Mouse (Mus musculus): Measurements from ENCODE around the gene Fgfr2. TPM values are rescaled to one million over a fixed set of nuclear protein-coding genes. Genes with fewer than 3 reads are reported as not detected.

Fgfr2 gene
- polyA plus RNA-seq, 1 experiment from 2014 or later: 133 TPM

GRCm38 (mm10) chr7:132098441-132098840 lies 1024.7 kb downstream of the Fgfr2 start:
- no peaks in the 10 kb centered on the region for H3K36me3 ChIP-seq (ENCODE audit: control insufficient read depth, insufficient read depth, low read length)
- H3K4me2 ChIP-seq (replicated peaks; ENCODE audit: low read depth, low read length): no peak overlapping the region
- no peak overlapping the region for H3K4me3 ChIP-seq (ENCODE audit: low read length)
- no peaks in the 10 kb centered on the region for H3K27me3 ChIP-seq (ENCODE audit: control insufficient read depth, insufficient read depth, low read length)
- WGBS: 28% methylated on average over 4 of the region's 4 CpGs
- H3K9ac ChIP-seq (ENCODE audit: low read depth, low read length): no peak overlapping the region
- no peak overlapping the region for H3K27ac ChIP-seq (ENCODE audit: low read depth, low read length)
- peak; percentile 73; the same call in 1 of the 2 replicates for ATAC-seq (ENCODE audit: low FRiP score, low TSS enrichment)
- peaks cover 6% of the 10 kb centered on the region; the same call in 1 of the 2 replicates for H3K9me3 ChIP-seq (ENCODE audit: control insufficient read depth, low read length)
- H3K4me1 ChIP-seq (ENCODE audit: control insufficient read depth, insufficient read depth, low read length): 0 out of 2 replicates have a peak, but pooled peaks cover 5% of the 10 kb centered on the region

- Histone ChIP-seq H3K27ac (ENCODE audit: low read depth, low read length) (no peak overlapping the region), H3K36me3 (ENCODE audit: control insufficient read depth, insufficient read depth, low read length) (no peaks in the 10 kb centered on the region), H3K9ac (ENCODE audit: low read depth, low read length) (no peak overlapping the region), H3K9me3 (ENCODE audit: control insufficient read depth, low read length) (peaks cover 6% of the 10 kb centered on the region; the same call in 1 of the 2 replicates), H3K4me1 (ENCODE audit: control insufficient read depth, insufficient read depth, low read length) (0 out of 2 replicates have a peak, but pooled peaks cover 5% of the 10 kb centered on the region), H3K27me3 (ENCODE audit: control insufficient read depth, insufficient read depth, low read length) (no peaks in the 10 kb centered on the region), H3K4me2 (replicated peaks; ENCODE audit: low read depth, low read length) (no peak overlapping the region), H3K4me3 (ENCODE audit: low read length) (no peak overlapping the region)
- 21% methylated on average over 7 of the region's 7 CpGs for WGBS
- no peak for ATAC-seq (ENCODE audit: low FRiP score, low TSS enrichment)
These were observed 1028.5 kb downstream of the Fgfr2 start for GRCm38 (mm10) chr7:132094666-132095065.

- H3K4me3 ChIP-seq (ENCODE audit: low read length): no peak overlapping the region
- H3K27ac ChIP-seq (ENCODE audit: low read depth, low read length): no peak overlapping the region
- WGBS: 89% methylated on average over 7 of the region's 7 CpGs
- ATAC-seq (ENCODE audit: low FRiP score, low TSS enrichment): no peak
- peaks cover 2% of the 10 kb centered on the region; the same call in 1 of the 2 replicates for H3K9me3 ChIP-seq (ENCODE audit: control insufficient read depth, low read length)
- no peak overlapping the region for H3K9ac ChIP-seq (ENCODE audit: low read depth, low read length)
- no peaks in the 10 kb centered on the region for H3K4me1 ChIP-seq (ENCODE audit: control insufficient read depth, insufficient read depth, low read length)
- no peaks in the 10 kb centered on the region for H3K36me3 ChIP-seq (ENCODE audit: control insufficient read depth, insufficient read depth, low read length)
- no peaks in the 10 kb centered on the region for H3K27me3 ChIP-seq (ENCODE audit: control insufficient read depth, insufficient read depth, low read length)
- no peak overlapping the region for H3K4me2 ChIP-seq (replicated peaks; ENCODE audit: low read depth, low read length)
These were observed 1031.6 kb downstream of the Fgfr2 start for GRCm38 (mm10) chr7:132091551-132091950.

- Histone ChIP-seq H3K9me3 (ENCODE audit: control insufficient read depth, low read length) (no peaks in the 10 kb centered on the region), H3K36me3 (ENCODE audit: control insufficient read depth, insufficient read depth, low read length) (no peaks in the 10 kb centered on the region), H3K4me2 (replicated peaks; ENCODE audit: low read depth, low read length) (no peak overlapping the region), H3K4me3 (ENCODE audit: low read length) (no peak overlapping the region), H3K27ac (ENCODE audit: low read depth, low read length) (no peak overlapping the region), H3K9ac (ENCODE audit: low read depth, low read length) (no peak overlapping the region), H3K27me3 (ENCODE audit: control insufficient read depth, insufficient read depth, low read length) (no peaks in the 10 kb centered on the region), H3K4me1 (ENCODE audit: control insufficient read depth, insufficient read depth, low read length) (no peaks in the 10 kb centered on the region)
- WGBS: 67% methylated on average over 6 of the region's 6 CpGs
- ATAC-seq (ENCODE audit: low FRiP score, low TSS enrichment): no peak
These were observed 1034.5 kb downstream of the Fgfr2 start for GRCm38 (mm10) chr7:132088606-132089005.

- Histone ChIP-seq H3K4me2 (replicated peaks; ENCODE audit: low read depth, low read length) (no peak overlapping the region), H3K4me3 (ENCODE audit: low read length) (no peak overlapping the region), H3K27me3 (ENCODE audit: control insufficient read depth, insufficient read depth, low read length) (no peaks in the 10 kb centered on the region), H3K9me3 (ENCODE audit: control insufficient read depth, low read length) (no peaks in the 10 kb centered on the region), H3K27ac (ENCODE audit: low read depth, low read length) (no peak overlapping the region), H3K9ac (ENCODE audit: low read depth, low read length) (no peak overlapping the region), H3K4me1 (ENCODE audit: control insufficient read depth, insufficient read depth, low read length) (no peaks in the 10 kb centered on the region), H3K36me3 (ENCODE audit: control insufficient read depth, insufficient read depth, low read length) (no peaks in the 10 kb centered on the region)
- 88% methylated on average over 4 of the region's 4 CpGs for WGBS
- ATAC-seq (ENCODE audit: low FRiP score, low TSS enrichment): no peak
These were observed 1035.0 kb downstream of the Fgfr2 start for GRCm38 (mm10) chr7:132088181-132088580.

GRCm38 (mm10) chr7:132075825-132076224 lies 1047.3 kb downstream of the Fgfr2 start:
- no peaks in the 10 kb centered on the region for H3K9me3 ChIP-seq (ENCODE audit: control insufficient read depth, low read length)
- no peak for ATAC-seq (ENCODE audit: low FRiP score, low TSS enrichment)
- 47% methylated on average over 1 of the region's 1 CpGs for WGBS

GRCm38 (mm10) chr7:132074503-132074902 lies 1048.6 kb downstream of the Fgfr2 start:
- Histone ChIP-seq H3K4me3 (ENCODE audit: low read length) (no peak overlapping the region), H3K4me2 (replicated peaks; ENCODE audit: low read depth, low read length) (no peak overlapping the region), H3K4me1 (ENCODE audit: control insufficient read depth, insufficient read depth, low read length) (no peaks in the 10 kb centered on the region), H3K27me3 (ENCODE audit: control insufficient read depth, insufficient read depth, low read length) (no peaks in the 10 kb centered on the region), H3K27ac (ENCODE audit: low read depth, low read length) (no peak overlapping the region), H3K9me3 (ENCODE audit: control insufficient read depth, low read length) (no peaks in the 10 kb centered on the region), H3K36me3 (ENCODE audit: control insufficient read depth, insufficient read depth, low read length) (no peaks in the 10 kb centered on the region), H3K9ac (ENCODE audit: low read depth, low read length) (no peak overlapping the region)
- 46% methylated on average over 3 of the region's 3 CpGs for WGBS
- no peak for ATAC-seq (ENCODE audit: low FRiP score, low TSS enrichment)

More at GRCm38 (mm10) chr7:132075825-132076224, 1047.3 kb downstream of the Fgfr2 start:
- Histone ChIP-seq H3K9ac (ENCODE audit: low read depth, low read length) (no peak overlapping the region), H3K27ac (ENCODE audit: low read depth, low read length) (no peak overlapping the region), H3K36me3 (ENCODE audit: control insufficient read depth, insufficient read depth, low read length) (no peaks in the 10 kb centered on the region), H3K27me3 (ENCODE audit: control insufficient read depth, insufficient read depth, low read length) (no peaks in the 10 kb centered on the region), H3K4me2 (replicated peaks; ENCODE audit: low read depth, low read length) (no peak overlapping the region), H3K4me1 (ENCODE audit: control insufficient read depth, insufficient read depth, low read length) (no peaks in the 10 kb centered on the region), H3K4me3 (ENCODE audit: low read length) (no peak overlapping the region)

GRCm38 (mm10) chr7:132070877-132071625 lies 1052.1 kb downstream of the Fgfr2 start:
- H3K36me3 ChIP-seq (ENCODE audit: control insufficient read depth, insufficient read depth, low read length): no peaks in the 10 kb centered on the region

GRCm38 (mm10) chr7:132067951-132068350 lies 1055.2 kb downstream of the Fgfr2 start:
- Histone ChIP-seq H3K4me2 (replicated peaks; ENCODE audit: low read depth, low read length) (no peak overlapping the region), H3K27me3 (ENCODE audit: control insufficient read depth, insufficient read depth, low read length) (no peaks in the 10 kb centered on the region), H3K27ac (ENCODE audit: low read depth, low read length) (no peak overlapping the region), H3K36me3 (ENCODE audit: control insufficient read depth, insufficient read depth, low read length) (no peaks in the 10 kb centered on the region), H3K4me3 (ENCODE audit: low read length) (no peak overlapping the region), H3K9me3 (ENCODE audit: control insufficient read depth, low read length) (no peaks in the 10 kb centered on the region), H3K9ac (ENCODE audit: low read depth, low read length) (no peak overlapping the region), H3K4me1 (ENCODE audit: control insufficient read depth, insufficient read depth, low read length) (no peaks in the 10 kb centered on the region)
- ATAC-seq (ENCODE audit: low FRiP score, low TSS enrichment): no peak
- 73% methylated on average over 5 of the region's 5 CpGs for WGBS

More at GRCm38 (mm10) chr7:132070877-132071625, 1052.1 kb downstream of the Fgfr2 start:
- ATAC-seq (ENCODE audit: low FRiP score, low TSS enrichment): no peak
- Histone ChIP-seq H3K27ac (ENCODE audit: low read depth, low read length) (no peak overlapping the region), H3K4me2 (replicated peaks; ENCODE audit: low read depth, low read length) (no peak overlapping the region), H3K9me3 (ENCODE audit: control insufficient read depth, low read length) (no peaks in the 10 kb centered on the region), H3K4me3 (ENCODE audit: low read length) (no peak overlapping the region), H3K9ac (ENCODE audit: low read depth, low read length) (no peak overlapping the region), H3K4me1 (ENCODE audit: control insufficient read depth, insufficient read depth, low read length) (no peaks in the 10 kb centered on the region), H3K27me3 (ENCODE audit: control insufficient read depth, insufficient read depth, low read length) (no peaks in the 10 kb centered on the region)
- WGBS: 86% methylated on average over 6 of the region's 6 CpGs

Measured in kidney, embryonic 14.5 days (tissue).